Mouse (Mus musculus) bone marrow macrophage, adult 2 months (primary cell): ENCODE measurements at regions not wholly inside any gene's neighbourhood (a gene's known extent, or its start where the extent isn't known, plus 50 kb on each side); places are given as distances from the start of the nearest gene placed in this dataset.

ENCODE experiments used
- CTCF ChIP-seq: IDR thresholded peaks from 2 replicates; pipeline ENCODE4 v1.5.1; 2012; ENCODE audit warnings: low read depth, mild to moderate bottlenecking, low read length, moderate library complexity
- POLR2A ChIP-seq: IDR thresholded peaks from 2 replicates; pipeline ENCODE4 v1.6.1; 2012; ENCODE audit warnings: mild to moderate bottlenecking, low read depth, low read length, borderline replicate concordance

DNA sequence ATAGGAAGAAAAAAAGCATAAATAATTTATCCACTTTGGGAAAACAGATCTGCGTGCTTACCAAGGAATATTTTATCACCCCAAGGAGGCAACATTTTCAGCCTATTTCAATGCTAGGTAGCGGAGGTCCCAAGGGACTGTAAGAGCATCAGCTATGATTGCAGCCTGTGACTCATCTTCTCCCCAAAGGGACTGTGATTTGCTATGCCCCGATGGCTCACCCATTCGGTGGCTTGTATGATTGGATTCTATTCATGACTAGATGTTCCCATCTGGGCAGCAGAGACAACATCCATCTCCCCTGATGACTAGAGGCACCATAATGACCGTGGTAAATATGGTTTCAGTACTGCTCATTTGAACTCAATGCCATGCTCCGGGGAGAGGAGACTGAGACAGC is 302.3 kb upstream of the Tenm4 start:
- TF ChIP-seq CTCF (no peak), POLR2A (no peak)
